Mouse (Mus musculus): ENCODE data around the gene Prss23.

GRCm38 (mm10) chr7:89462646-89463207 is 64.3 kb downstream of the Prss23 start:
- TF ChIP-seq CTCF (IDR thresholded peaks at IDR 0.05; ENCODE audit: low read depth) (no peak), EP300 (optimal IDR thresholded peaks at IDR 0.05) (no peak)

All from stomach, postnatal 0 days (tissue).